Mouse (Mus musculus): ENCODE measurements around the gene Nfia. TPM values are rescaled to one million over a fixed set of nuclear protein-coding genes. Genes with fewer than 3 reads are reported as not detected.

The Nfia gene
- total RNA-seq, 4 experiments from 2014 or later, result 55.9 to 77.3 (median 71.0) TPM

DNA sequence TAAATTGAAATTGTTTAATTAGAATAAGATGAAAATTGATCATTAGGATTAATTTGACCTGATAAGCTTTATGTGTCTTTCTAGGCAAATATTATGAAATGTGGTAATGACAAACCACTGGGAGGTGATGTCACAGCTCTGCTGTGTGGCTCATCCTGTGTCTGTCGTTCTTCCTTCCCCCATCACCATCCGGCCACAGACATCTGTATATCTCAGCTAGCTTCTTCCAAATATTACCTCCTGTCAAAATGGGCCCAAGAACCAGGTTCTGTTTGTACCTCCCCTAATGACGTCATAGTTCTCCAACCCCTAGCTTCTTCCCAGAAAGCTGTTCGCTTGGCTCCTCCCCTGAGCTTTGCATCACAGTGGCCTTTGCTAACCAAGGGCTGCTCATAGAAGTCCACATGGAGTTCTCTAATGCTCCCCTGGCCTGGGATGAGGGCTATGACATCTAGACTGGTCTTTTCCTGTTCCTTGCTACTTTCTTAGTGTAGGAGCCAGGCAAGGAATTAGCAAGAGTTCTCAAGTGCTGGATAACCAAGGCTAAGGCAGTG, 324.6 kb downstream of the Nfia start:
- DNase-seq (ENCODE audit: low spot score in 2 of 2), result no peak

DNA sequence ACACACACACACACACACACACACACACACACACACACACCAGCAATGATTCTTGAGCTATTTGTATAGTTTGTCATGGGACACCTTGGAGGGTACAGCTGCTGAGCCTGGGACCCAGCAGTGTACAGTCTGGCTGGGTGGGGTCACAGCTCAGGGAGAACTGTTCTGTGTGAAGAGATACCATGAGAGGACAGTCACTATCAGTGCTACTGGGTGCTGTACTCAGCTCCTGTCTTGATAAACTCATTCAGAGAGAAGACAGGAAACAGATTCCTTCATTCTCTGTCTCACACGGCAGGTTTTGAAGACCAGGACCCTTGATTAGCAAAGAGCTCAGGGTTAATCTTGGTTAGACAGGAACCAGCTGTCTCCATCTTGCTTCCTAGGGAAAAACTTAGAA, 326.1 kb downstream of the Nfia start:
- DNase-seq (ENCODE audit: low spot score in 2 of 2), result no peak

DNA sequence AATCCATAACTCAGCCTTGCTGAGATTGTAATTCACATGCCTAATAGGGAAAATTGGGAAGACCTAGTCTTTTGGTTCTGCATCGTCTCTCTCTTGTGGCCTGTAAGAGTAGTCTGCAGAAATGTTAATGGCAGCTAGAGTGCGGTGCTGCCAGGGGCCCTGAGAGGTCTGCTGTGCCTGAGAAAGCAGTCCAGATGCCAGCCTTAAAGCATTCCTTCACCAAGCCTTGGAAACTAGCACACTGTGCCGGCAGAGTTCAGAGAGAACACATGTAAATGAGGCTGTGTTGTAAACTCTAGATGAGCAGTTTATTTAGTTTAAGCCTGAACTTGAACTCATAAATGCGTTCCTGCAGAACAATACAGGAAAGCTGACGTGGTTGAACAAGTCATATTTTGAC, 326.9 kb downstream of the Nfia start:
- DNase-seq (ENCODE audit: low spot score in 2 of 2), result no peak

DNA sequence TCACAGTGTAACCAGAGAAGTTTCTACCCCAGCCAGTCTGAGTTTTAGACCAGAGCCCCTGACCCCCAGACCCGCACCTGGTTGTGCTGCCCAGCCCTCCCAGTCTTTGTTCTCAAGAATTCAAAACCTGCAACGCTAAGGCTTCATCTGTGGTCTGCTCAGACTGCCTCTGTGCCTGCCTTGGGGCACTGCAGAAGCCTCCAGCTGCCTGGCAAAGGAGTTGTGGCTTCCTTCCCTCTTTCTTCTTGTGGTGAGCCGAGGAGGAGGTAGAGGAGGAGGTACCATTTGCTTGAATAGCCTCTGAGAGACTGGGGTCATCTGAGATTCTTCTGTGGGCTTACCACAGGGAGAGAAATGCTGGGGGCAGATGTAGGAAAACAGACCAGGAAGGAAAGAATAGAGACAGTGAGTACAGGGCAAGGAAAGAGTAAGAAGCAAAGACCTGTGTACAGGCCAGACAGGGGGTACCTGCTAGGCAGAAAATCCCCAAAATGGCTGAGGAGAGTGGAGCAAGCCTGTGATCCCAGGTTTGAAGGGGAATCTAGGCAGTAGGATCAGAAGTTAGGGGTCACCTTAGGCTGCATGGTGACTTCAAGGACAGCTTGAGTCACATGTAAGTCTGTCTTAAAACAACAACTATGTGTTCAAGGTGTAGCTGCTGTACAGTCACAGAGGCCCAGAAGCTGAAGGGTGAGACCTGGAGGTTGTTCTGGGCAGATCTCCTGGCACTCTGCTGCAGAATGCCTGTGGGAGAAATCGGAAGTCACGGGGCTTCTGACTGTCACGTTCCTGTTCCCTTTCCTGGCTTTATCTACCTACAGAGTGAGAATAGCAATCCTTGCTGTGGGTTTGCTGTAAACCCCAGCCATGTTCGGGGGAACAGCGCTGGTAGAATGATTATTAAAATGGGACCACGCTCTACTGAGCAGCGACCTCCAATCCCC, 328.9 kb downstream of the Nfia start:
- no peak for DNase-seq (ENCODE audit: low spot score in 2 of 2)

GRCm38 (mm10) chr4:98102625-98103336, 330.2 kb downstream of the Nfia start:
- no peak for DNase-seq (ENCODE audit: low spot score in 2 of 2)

- no peak for DNase-seq (ENCODE audit: low spot score in 2 of 2)
These were observed 330.8 kb downstream of the Nfia start for GRCm38 (mm10) chr4:98103337-98103666.

GRCm38 (mm10) chr4:98104161-98104560, 331.6 kb downstream of the Nfia start:
- DNase-seq (ENCODE audit: low spot score in 2 of 2), result no peak

DNA sequence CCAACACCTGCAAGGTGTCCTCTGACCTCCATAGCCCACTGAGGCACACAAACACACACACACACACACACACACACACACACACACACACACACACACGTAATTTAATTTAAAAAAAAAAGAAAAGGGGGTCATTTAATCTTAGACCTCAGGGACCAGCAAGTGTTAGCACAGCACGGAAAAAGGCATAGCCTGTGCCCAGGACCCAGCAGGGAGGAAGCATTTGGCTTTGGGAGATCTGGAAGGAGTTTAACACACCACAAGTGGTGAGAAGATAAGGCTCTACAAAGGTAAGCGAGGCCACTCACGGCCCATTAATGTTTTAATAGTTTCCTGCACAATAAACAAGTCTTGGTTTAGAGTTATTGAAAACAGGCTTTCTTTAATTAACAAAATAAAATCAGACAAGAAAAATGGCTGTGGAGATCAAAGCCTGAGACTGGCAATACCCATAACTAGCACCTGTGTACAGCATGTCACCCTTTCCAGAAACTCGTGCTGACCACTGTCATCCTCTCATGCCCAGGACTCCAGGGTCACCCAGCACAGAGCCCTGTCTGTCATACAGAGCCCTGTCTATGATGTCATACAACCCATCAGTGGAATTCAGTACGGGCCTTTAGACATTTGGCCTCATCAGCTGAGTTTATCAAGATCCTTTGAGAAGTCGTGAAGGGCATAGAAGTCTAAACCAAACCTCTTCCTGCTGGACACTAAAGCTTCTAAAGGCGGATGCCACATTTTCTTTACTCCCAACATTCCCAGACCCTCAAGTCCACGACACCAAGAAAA, 332.6 kb downstream of the Nfia start:
- no peak for DNase-seq (ENCODE audit: low spot score in 2 of 2)

DNA sequence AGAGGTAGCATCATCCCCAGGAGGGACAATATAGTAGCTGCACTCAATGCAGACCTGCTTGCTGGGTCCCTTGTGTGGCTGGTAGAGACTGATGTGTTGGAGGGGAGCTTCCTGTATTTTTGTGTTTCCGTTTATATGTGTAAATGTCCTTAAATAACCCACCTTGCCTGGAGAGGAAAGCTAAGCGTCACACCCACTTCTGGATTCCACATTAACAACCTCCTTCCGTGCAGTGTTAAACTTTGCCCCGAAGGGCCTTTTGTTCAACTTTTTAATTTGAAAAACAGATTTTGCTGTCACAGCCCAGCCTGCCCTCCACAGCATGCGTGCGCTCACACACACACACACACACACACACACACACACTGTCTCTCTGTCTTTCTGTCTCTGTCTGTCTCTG, 333.4 kb downstream of the Nfia start:
- DNase-seq (ENCODE audit: low spot score in 2 of 2), result no peak

- no peak for DNase-seq (ENCODE audit: low spot score in 2 of 2)
These were observed 334.0 kb downstream of the Nfia start for GRCm38 (mm10) chr4:98106445-98107092.

DNA sequence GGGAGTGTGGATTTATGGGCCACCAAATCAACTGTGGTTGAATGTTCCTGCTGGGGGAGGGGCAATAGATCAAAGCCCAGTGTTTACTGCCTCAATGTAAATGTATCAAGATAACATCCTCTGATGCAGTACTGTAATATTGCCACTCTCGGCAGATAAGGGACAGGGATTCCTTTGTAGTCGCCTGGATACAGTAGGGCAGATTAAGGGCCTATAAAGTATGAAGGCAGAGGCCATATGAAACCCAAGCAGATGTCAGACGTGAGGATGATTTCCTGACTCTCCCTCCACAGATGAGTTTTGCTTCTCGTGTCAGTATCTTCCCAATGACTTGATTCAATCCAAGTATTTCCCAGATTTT, 334.5 kb downstream of the Nfia start:
- DNase-seq (ENCODE audit: low spot score in 2 of 2), result no peak

DNA sequence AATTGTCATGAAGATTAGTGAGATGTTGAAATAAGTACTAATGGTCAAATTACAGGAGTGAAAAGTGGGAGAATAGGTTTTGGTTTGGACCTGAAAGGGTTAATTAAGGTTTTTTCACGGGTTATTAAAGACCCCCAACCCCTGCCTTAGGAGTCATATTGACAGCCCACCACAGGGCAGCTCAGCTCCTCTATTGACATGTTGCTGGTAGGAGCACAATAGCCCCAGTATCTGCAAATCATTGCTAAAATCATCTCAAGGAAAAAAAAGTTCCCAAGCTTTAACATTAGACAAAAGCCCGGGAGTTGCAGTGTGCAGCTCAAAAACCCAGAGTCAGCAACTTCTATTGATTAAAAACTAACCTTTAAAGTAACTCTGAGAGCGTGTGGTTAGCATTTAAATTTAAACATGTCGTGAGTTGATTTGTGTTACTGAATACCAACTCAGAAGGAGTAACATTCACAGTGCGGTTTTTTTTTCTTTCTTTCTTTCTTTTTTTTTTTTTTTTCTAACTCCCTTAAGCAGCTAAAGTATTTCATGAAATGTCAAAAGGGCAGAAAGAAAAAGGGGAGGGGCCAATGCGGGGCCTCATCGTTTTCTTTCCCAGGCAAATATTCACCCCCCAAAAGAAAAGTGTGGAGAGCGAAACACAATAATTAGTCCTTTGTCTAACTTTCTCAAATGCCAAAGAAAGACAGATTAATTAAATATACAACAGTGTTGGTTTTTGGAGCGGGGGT, 335.6 kb downstream of the Nfia start:
- no peak for DNase-seq (ENCODE audit: low spot score in 2 of 2)

GRCm38 (mm10) chr4:98108676-98109016, 336.1 kb downstream of the Nfia start:
- DNase-seq (ENCODE audit: low spot score in 2 of 2), result peak in 1 of 2 experiments; percentile 26

DNA sequence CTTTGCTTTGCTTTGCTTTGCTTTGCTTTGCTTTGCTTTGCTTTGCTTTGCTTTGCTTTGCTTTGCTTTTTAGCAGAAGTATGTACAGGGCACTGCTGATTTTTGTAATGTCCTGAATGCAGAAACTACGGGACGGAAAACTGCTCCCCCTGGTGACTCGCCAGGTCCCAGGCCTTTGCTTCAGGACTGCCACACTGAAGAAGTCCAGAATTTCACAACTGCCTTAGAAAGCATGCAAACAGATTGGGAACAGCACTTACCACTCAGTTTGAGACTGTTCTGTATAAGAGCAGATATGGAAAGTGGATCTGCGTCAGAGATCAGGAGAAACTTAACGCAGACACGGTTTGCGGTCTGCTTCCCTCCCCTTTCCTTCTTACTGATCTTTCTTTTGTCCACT, 336.5 kb downstream of the Nfia start:
- no peak for DNase-seq (ENCODE audit: low spot score in 2 of 2)

- DNase-seq (ENCODE audit: low spot score in 2 of 2), result no peak
These were observed 337.4 kb downstream of the Nfia start for GRCm38 (mm10) chr4:98109911-98110310.

GRCm38 (mm10) chr4:98113289-98114024, 340.9 kb downstream of the Nfia start:
- no peak for DNase-seq (ENCODE audit: low spot score in 2 of 2)

GRCm38 (mm10) chr4:98114966-98115365, 342.4 kb downstream of the Nfia start:
- no peak for DNase-seq (ENCODE audit: low spot score in 2 of 2)

DNA sequence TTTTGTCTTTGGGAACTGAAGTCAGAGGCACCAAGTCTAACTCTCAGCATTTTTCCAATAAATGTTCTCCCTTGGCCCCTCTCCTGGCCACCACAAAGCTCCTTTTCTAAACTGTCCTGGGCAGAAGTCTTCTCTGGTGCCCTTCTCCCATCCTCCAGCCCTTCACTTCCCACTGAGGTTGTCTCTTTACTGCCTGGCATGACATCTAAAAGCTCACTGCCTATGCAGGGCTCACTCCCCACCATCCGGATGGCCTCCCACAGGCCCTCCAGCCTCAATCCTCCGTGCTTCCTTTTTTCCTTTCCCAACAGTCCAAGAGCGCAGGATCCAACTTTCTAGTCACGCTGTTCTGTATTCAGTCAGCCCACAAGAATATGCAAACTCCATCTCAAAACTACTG, 342.9 kb downstream of the Nfia start:
- DNase-seq (ENCODE audit: low spot score in 2 of 2), result no peak

GRCm38 (mm10) chr4:98116046-98116445, 343.5 kb downstream of the Nfia start:
- DNase-seq (ENCODE audit: low spot score in 2 of 2), result no peak

- no peak for DNase-seq (ENCODE audit: low spot score in 2 of 2)
These were observed 345.6 kb downstream of the Nfia start for GRCm38 (mm10) chr4:98118126-98118525.
